Comparison of ENCODE assay signal across 31 mouse cellular contexts in genomic region chr6:122294290-122294689, GRCm38 (mm10). TPM values are rescaled to one million over a fixed set of nuclear protein-coding genes. Genes with fewer than 3 reads are reported as not detected.
A peak's percentile ranks its signal among the peaks of the same experiment; 100 is the strongest.
DNase-seq lines count a peak whose midpoint lies in the region; TF ChIP-seq lines count a peak whose summit lies in the region.
"Had no signal": no experiment of that assay in that cellular context is flagged by ENCODE, and none has a peak within 500 bp of the region (broad histone marks: within the 10 kb centered on the region; RNA-seq: fewer than 3 reads in every experiment).

No protein-coding gene starts in this region.

- no peak for TF ChIP-seq RAD21 in CH12.LX (IDR thresholded peaks at IDR 0.05; ENCODE audit: low read depth, low read length)

- TF ChIP-seq POLR2A in spleen, adult 2 months (IDR thresholded peaks at IDR 0.05; ENCODE audit: low read depth, low read length), result no peak
- TF ChIP-seq POLR2A in CH12.LX (IDR thresholded peaks at IDR 0.05; ENCODE audit: low read depth, low read length), result no peak

- H3K36me3 ChIP-seq in spleen, adult 2 months (ENCODE audit: control insufficient read depth, insufficient read depth, low read length), result no peaks in the 10 kb centered on the region
- H3K36me3 ChIP-seq in CH12.LX (replicated peaks in 1 of 2; ENCODE audit: control insufficient read depth in 1 of 2, insufficient read depth in 1 of 2, low read length in 1 of 2), result no peaks in the 10 kb centered on the region
- no peaks in the 10 kb centered on the region for H3K36me3 ChIP-seq in splenic B cell, adult 2 months (ENCODE audit: control insufficient read depth, insufficient read depth, low read length, poor library complexity, severe bottlenecking)
- H3K36me3 ChIP-seq: embryonic facial prominence, embryonic 12.5 days; embryonic facial prominence, embryonic 15.5 days; heart, embryonic 10.5 days; heart, embryonic 13.5 days had no signal

- no peak for TF ChIP-seq CTCF in spleen, adult 2 months (IDR thresholded peaks at IDR 0.05; ENCODE audit: extremely low read depth, insufficient read depth, insufficient read length, insufficient replicate concordance)
- no peak for TF ChIP-seq CTCF in CH12.LX (conservative IDR thresholded peaks at IDR 0.05 in 1 of 2, IDR thresholded peaks at IDR 0.05 in 1 of 2; ENCODE audit: low read depth in 2 of 2, low read length in 2 of 2)

- H3K4me1 ChIP-seq in spleen, adult 2 months (ENCODE audit: control insufficient read depth, insufficient read depth, insufficient read length), result peaks cover 11% of the 10 kb centered on the region; the same call in 1 of the 2 replicates
- H3K4me1 ChIP-seq in CH12.LX (ENCODE audit: control insufficient read depth in 1 of 2, insufficient read depth in 2 of 2), result peaks cover 18 to 50% of the 10 kb centered on the region in 2 experiments

- no peak for DNase-seq in spleen, adult 2 months (ENCODE audit: low read depth in 1 of 2, low spot score in 2 of 2)
- no peak for DNase-seq in spleen, postnatal 4 days (ENCODE audit: low spot score in 2 of 2)
- DNase-seq in CD4-positive helper T cell, adult 2 months (ENCODE audit: low read depth, low spot score), result peak; percentile 43
- peak; percentile 63 for DNase-seq in CH12.LX (ENCODE audit: extremely low read depth)
- peak; percentile 32 for DNase-seq in splenic B cell, adult 2 months (ENCODE audit: low read depth, low spot score)
- DNase-seq in layer of hippocampus, postnatal 36 days, result no peak
- DNase-seq in embryo, embryonic 9.5 days (ENCODE audit: extremely low spot score), result no peak
- DNase-seq: adrenal gland, adult 8-10 months; adrenal gland, postnatal 25 days; cerebellum, adult 11-12 months; cerebellum, adult 8-10 months; cerebellum, postnatal 10 days; cerebellum, postnatal 36 days; forebrain, postnatal 0 days; gastrocnemius, adult 2 months; gastrocnemius, postnatal 14 days; heart, adult 2 months; heart, postnatal 14 days; heart, postnatal 4 days had no signal

- in situ Hi-C loops in CH12.LX (cut with MboI; ENCODE audit: low pct_ligation_motif_present, low pct_unique_long_range_greater_than_20kb, low sequenced_read_pairs), result no loop called here

- H3K4me3 ChIP-seq in spleen, adult 2 months (ENCODE audit: extremely low read depth, insufficient read depth, insufficient read length), result no peak overlapping the region
- peak overlapping the region in 1 of 3 experiments; percentile 39 for H3K4me3 ChIP-seq in CH12.LX (replicated peaks in 1 of 3; ENCODE audit: low read depth in 2 of 3, low read length in 2 of 3, poor library complexity in 1 of 3)
- H3K4me3 ChIP-seq: embryonic facial prominence, embryonic 12.5 days; embryonic facial prominence, embryonic 15.5 days; gastrocnemius, adult 2 months; heart, adult 2 months; heart, embryonic 10.5 days; heart, embryonic 13.5 days had no signal

- dilution Hi-C loops in CH12.LX (cut with MboI; ENCODE audit: extremely low pct_ligation_motif_present, extremely low pct_unique_long_range_greater_than_20kb, low sequenced_read_pairs), result no loop called here

- H3K9me3 ChIP-seq in CH12.LX (replicated peaks; ENCODE audit: low read length), result no peaks in the 10 kb centered on the region
- H3K9me3 ChIP-seq: embryonic facial prominence, embryonic 12.5 days; embryonic facial prominence, embryonic 15.5 days; heart, embryonic 10.5 days; heart, embryonic 13.5 days had no signal

- TF ChIP-seq EP300 in CH12.LX (IDR thresholded peaks at IDR 0.05; ENCODE audit: low read length), result no peak

- peak overlapping the region; percentile 68; the same call in 1 of the 2 replicates for H3K9ac ChIP-seq in CH12.LX (ENCODE audit: insufficient read depth, low read depth)
- H3K9ac ChIP-seq: embryonic facial prominence, embryonic 12.5 days; embryonic facial prominence, embryonic 15.5 days; forebrain, postnatal 0 days; heart, embryonic 13.5 days; hindbrain, embryonic 14.5 days had no signal

- peak overlapping the region; percentile 56; the same call in 1 of the 2 replicates for H3K27ac ChIP-seq in spleen, adult 2 months (ENCODE audit: insufficient read depth, low read length)
- peak overlapping the region; percentile 98 for H3K27ac ChIP-seq in CH12.LX (ENCODE audit: insufficient read depth, low read depth)
- H3K27ac ChIP-seq: embryonic facial prominence, embryonic 12.5 days; embryonic facial prominence, embryonic 15.5 days; gastrocnemius, adult 2 months; heart, adult 2 months; heart, embryonic 10.5 days; heart, embryonic 13.5 days; hindbrain, embryonic 14.5 days; hindbrain, postnatal 0 days had no signal

- H3K4me2 ChIP-seq in CH12.LX (ENCODE audit: insufficient read depth, low read depth, poor library complexity, severe bottlenecking), result peak overlapping the region; percentile 52
- H3K4me2 ChIP-seq: embryonic facial prominence, embryonic 12.5 days; embryonic facial prominence, embryonic 15.5 days; heart, embryonic 13.5 days; hindbrain, embryonic 14.5 days had no signal

- 66% methylated on average over 3 of the region's 3 CpGs for WGBS in spleen, adult 2 months

- H3K79me2 ChIP-seq in CH12.LX (replicated peaks; ENCODE audit: control insufficient read depth, extremely low read depth, insufficient read depth, poor library complexity, severe bottlenecking), result peaks cover 5% of the 10 kb centered on the region; the same call in 1 of the 2 replicates

- no peaks in the 10 kb centered on the region for H3K27me3 ChIP-seq in spleen, adult 2 months (ENCODE audit: control insufficient read depth, insufficient read depth, low read length)
- no peaks in the 10 kb centered on the region for H3K27me3 ChIP-seq in CH12.LX (replicated peaks)
- 0 out of 2 replicates have a peak, but pooled peaks cover 2% of the 10 kb centered on the region for H3K27me3 ChIP-seq in splenic B cell, adult 2 months (ENCODE audit: control insufficient read depth, insufficient read depth, low read length, poor library complexity, severe bottlenecking)
- H3K27me3 ChIP-seq: embryonic facial prominence, embryonic 12.5 days; embryonic facial prominence, embryonic 15.5 days had no signal

TF ChIP-seq in CH12.LX, 34 proteins besides CTCF, POLR2A, EP300 and RAD21:
- TF ChIP-seq SIN3A (IDR thresholded peaks at IDR 0.05; ENCODE audit: low read length) (peak; percentile 5; the same call in 1 of the 2 replicates), MEF2A (IDR thresholded peaks at IDR 0.05; ENCODE audit: borderline replicate concordance, low read depth, low read length) (no peak), MAZ (IDR thresholded peaks at IDR 0.05; ENCODE audit: low read depth, low read length) (peak; percentile 55; the same call in 1 of the 2 replicates), NELFE (IDR thresholded peaks at IDR 0.05; ENCODE audit: low read depth, low read length) (0 out of 2 replicates have a peak, but pooled peaks have one; percentile 23), ELF1 (IDR thresholded peaks at IDR 0.05; ENCODE audit: low read depth, low read length) (peak; percentile 46; the same call in 1 of the 2 replicates), MAX (IDR thresholded peaks at IDR 0.05; ENCODE audit: low read length) (no peak), RCOR1 (conservative IDR thresholded peaks at IDR 0.05; ENCODE audit: low read depth, low read length) (0 out of 2 replicates have a peak, but pooled peaks have one; percentile 25), JUND (conservative IDR thresholded peaks at IDR 0.05; ENCODE audit: low read depth, low read length) (no peak), CHD1 (IDR thresholded peaks at IDR 0.05; ENCODE audit: low read depth, low read length) (peak; percentile 95), GABPA (IDR thresholded peaks at IDR 0.05; ENCODE audit: insufficient replicate concordance, low read depth, low read length) (no peak), BHLHE40 (IDR thresholded peaks at IDR 0.05; ENCODE audit: low read depth, low read length) (0 out of 2 replicates have a peak, but pooled peaks have one; percentile 4), MXI1 (IDR thresholded peaks at IDR 0.05; ENCODE audit: low read depth, low read length) (0 out of 2 replicates have a peak, but pooled peaks have one; percentile 39), ZMIZ1 (IDR thresholded peaks at IDR 0.05; ENCODE audit: low read depth, low read length) (no peak), TCF12 (IDR thresholded peaks at IDR 0.05; ENCODE audit: low read depth, low read length) (no peak)
TF ChIP-seq in CH12.LX: peak in this region for 8.

RNA-seq across cellular contexts. Expression of gene Klrg1, which starts 11.6 kb away (rescaled TPM):
- polyA plus RNA-seq in spleen, adult 2 months (2012; rRNA removed), result 1.1 and 1.2 TPM in 2 replicates
- total RNA-seq in CH12.LX (2012; rRNA removed), result 1.4 and 2.0 TPM in 2 replicates
- 4.7 and 6.0 TPM in 2 replicates for total RNA-seq in CH12.LX (2014; rRNA removed)
- 2.8 and 3.7 TPM in 2 replicates for polyA plus RNA-seq in CH12.LX (2012; ENCODE audit: insufficient read length, low read depth)
- under 1 TPM; 0.35 to 0.40 TPM for total RNA-seq in layer of hippocampus, postnatal 36 days (2021)
- total RNA-seq: adrenal gland, postnatal 25 days; ES-E14; gastrocnemius, adult 2 months; gastrocnemius, postnatal 14 days; gastrocnemius, postnatal 4 days; heart, adult 2 months; heart, postnatal 14 days; heart, postnatal 4 days had no signal
- polyA plus RNA-seq: C2C12; embryonic facial prominence, embryonic 15.5 days; forebrain, embryonic 11.5 days; heart, embryonic 10.5 days; heart, embryonic 13.5 days; heart, embryonic 16.5 days; intestine, embryonic 14.5 days had no signal

RNA-seq across cellular contexts. Expression of gene M6pr, which starts 14.2 kb away (rescaled TPM):
- 41.5 and 44.9 TPM in 2 replicates for polyA plus RNA-seq in spleen, adult 2 months (2012; rRNA removed)
- 148 and 170 TPM in 2 replicates for total RNA-seq in CH12.LX (2012; rRNA removed)
- total RNA-seq in CH12.LX (2014; rRNA removed), result 291 and 317 TPM in 2 replicates
- polyA plus RNA-seq in CH12.LX (2012; ENCODE audit: insufficient read length, low read depth), result 228 and 240 TPM in 2 replicates
- 10 to 100 TPM; 72.5 to 75.3 TPM for total RNA-seq in layer of hippocampus, postnatal 36 days (2021)

RNA-seq across cellular contexts. Expression of gene Phc1, which starts 46.1 kb away (rescaled TPM):
- polyA plus RNA-seq in spleen, adult 2 months (2012; rRNA removed), result 23.0 and 38.3 TPM in 2 replicates
- total RNA-seq in CH12.LX (2012; rRNA removed) (4.1 and 6.5 TPM in 2 replicates), CH12.LX (2014; rRNA removed) (2.1 and 2.9 TPM in 2 replicates)
- polyA plus RNA-seq in CH12.LX (2012; ENCODE audit: insufficient read length, low read depth), result 9.9 and 13.8 TPM in 2 replicates
- 10 to 100 TPM; 63.2 to 63.8 TPM for total RNA-seq in layer of hippocampus, postnatal 36 days (2021)

Comparison
In these comparisons a context has a peak if more than half of its experiments do, and no peak if none do; other contexts are left out.
1. DNase-seq: peak in CD4-positive helper T cell, adult 2 months (single experiment), CH12.LX (single experiment) and splenic B cell, adult 2 months (single experiment); none in spleen, adult 2 months (0 of 2), spleen, postnatal 4 days (0 of 2), layer of hippocampus, postnatal 36 days (0 of 2) and embryo, embryonic 9.5 days (single experiment).
2. RNA of gene Phc1, which starts 46.1 kb away (total RNA-seq): 63.2 to 63.8 TPM in layer of hippocampus, postnatal 36 days; 2.1 to 6.5 TPM in CH12.LX; every median in the first group is over 4 times any median in the second.